Mouse (Mus musculus) erythroid progenitor cell, adult 5-6 weeks (primary cell): ENCODE data around the gene Aen. TPM values are rescaled to one million over a fixed set of nuclear protein-coding genes. Genes with fewer than 3 reads are reported as not detected.
A peak's percentile ranks its signal among the peaks of the same experiment; 100 is the strongest.

ENCODE experiments used
- ATAC-seq: replicated peaks from 2 replicates; pipeline ENCODE4 v1.8.0; 2016; ENCODE audit warnings: moderate number of reproducible peaks, mild to moderate bottlenecking, moderate TSS enrichment, inconsistent platforms; ENCODE audit not compliant: poor library complexity, low FRiP score, severe bottlenecking
- total RNA-seq, 2 experiments: library from RNA; stranded (forward) in 1 of 2; stranded (reverse) in 1 of 2; fragments of 150-400 nt in 1 of 2; fragments of 186-747, 209-891 nt in 1 of 2; gene quantifications; 2 replicates each; pipeline versions ENCODE4 v1.2.3 to v1.2.4; 2015 to 2017; ENCODE audit warnings: low replicate concordance in 2 of 2

The Aen gene
- total RNA-seq, 2 experiments from 2014 or later: 5.1 to 5.9 TPM

DNA sequence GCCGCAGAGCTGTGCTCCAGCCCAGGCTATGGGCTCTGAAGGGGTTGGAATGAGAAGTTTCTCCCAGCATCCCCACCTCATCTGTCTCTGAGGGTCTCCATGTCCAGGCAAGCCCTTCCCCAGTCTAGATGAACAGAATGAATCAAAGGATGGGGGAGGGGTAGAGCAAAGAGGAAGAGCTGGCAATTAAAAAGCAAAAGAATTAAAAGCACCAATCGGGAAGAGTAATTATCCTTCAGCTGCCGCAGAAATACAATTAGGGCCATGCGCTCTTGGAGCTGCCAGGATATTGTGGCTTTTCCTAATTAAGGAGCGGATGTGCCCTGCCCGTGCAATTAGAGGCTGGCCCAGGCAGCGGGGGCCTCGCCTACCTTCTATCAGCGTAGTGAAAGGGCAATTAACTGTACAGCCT is 8.2 kb upstream of the Aen start:
- ATAC-seq: no peak

DNA sequence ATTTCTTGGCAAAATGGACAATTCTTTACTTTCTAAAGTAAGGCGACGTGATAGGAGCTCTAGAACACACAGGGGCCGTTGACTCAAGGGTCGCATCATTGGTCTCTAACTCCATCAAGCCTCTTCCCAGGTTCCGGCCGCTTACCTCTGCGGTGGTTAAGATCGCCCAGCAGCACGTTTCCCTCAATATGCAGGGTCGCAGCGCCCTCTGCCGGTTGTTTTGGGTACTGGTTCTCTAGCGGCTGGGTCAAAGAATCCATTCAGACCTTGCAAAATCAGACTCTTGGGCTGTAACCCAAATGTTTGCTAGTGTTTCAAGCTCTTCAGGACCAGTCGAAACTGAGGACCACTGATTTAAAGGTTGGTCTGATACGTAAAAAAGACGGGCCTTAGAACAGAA is 5.0 kb upstream of the Aen start:
- ATAC-seq: peak; percentile 58

DNA sequence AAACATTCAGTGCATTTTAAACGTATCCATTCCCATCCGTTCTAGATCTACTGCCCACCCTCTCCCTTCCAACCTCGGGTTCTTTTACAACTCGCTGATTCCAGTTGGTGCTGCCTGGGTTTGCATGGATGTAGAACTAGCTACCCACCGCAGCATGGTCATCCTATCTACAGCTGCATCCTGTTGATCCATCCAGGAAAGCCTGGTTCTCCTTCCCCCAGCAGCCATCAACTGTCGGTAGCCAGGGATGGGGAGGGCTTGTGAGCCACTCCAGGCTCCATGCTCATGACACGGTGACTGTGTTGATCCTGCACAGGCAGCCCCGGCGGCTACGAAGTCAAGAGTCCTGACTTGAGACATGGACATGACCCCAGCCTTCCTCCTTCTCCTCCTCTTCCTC is 1.7 kb upstream of the Aen start:
- ATAC-seq: no peak

DNA sequence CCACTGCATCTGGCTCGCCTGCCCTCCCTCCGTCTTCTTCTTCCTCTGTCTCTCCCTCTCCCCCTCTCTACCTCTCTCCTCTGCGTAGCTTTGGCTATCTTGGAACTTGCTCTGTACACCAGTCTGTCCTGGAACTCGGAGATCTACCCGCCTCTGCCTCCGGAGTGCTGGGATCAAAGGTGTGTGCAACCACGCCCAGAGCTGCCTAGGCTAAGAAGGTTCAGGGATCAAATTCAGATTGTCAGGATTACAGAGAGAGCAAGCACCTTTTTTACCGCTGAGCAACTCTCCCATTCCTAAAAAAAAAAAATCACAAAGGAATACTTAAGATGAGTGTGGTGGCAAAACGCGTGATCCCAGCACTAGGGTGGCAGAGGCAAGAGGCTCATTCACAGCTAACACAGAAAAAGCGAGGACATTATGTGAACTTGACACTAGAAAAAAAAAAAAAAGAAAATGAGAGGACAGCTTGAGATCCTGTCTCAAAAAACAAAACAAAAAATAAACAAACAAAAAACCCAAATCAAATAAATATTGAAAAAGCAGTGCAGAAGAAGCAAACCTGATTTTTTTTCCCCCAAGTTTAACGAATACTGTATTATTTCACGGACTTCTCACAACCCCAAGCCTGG is 517 bp upstream of the Aen start:
- no peak for ATAC-seq

DNA sequence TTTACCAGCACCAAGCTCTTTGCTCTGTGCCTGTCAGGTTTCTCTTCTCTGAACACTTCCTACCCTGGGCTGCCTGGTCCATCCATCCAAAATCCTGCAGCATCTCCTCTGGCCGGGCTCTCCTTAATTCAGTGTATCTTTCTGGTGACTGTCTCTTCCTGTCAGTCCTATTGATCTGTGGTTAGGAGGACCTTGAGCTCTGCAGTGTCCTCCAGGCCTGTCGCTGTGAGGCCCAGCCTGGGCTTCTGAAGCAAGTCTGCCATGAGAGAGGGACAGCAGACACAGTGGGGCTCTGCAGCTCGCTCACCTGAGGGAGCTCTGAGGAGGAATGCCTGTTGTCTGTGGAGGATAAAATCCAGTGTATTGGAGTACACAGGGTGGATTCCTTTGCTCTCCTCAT is 1.9 kb downstream of the Aen start:
- ATAC-seq: no peak

DNA sequence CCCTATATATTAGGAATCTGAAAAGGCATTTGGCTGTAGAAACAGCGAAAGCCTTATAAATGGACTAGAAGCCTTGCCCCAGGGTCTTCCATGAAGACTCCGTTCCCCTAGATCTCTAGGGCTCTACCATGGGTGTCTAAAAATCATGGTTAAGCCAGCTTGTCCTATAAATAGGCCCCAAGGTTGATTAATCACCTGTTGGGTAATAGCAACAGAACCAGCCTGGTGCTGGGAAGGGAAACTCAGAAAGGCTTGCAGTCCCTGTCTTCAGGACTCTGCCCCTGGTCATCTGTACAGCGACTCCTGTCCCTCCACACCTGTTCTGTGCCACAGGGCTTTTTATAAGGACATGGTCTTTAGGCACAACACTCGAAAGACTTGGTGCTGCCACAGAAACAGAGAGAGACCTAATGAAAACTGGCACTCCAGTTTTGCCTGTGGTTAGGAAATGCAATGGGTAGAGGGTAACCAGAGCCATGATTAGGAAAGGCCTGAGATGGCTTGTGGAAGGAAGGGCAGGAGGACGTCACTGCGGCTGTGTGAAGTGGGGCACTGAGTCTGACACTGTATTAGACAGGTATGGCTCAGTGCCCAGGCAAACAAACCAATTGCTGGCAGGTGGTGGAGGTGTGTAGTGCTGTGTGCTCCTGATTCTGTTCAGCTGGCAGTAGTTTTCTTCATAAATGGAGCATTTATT is 7.7 kb downstream of the Aen start:
- ATAC-seq: no peak

DNA sequence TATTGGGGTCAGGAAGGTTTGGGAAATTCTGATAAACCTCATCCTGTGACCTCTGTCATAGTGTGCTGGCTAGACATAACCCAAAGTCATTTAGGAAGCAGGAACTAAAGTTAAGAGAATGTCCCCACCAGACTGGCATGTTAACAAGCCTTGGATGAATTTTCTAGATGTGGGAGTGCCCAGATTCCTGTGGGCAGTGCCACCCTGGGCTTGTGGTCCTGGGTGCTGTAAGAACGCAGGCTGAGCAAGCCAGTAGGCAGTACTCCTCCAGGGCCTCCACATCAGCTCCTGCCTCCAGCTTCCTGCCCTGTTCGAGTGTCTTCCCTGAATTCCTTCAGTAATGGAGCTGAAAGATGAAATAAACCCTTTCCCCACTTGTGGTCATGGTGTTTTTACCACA is 8.5 kb downstream of the Aen start:
- no peak for ATAC-seq

DNA sequence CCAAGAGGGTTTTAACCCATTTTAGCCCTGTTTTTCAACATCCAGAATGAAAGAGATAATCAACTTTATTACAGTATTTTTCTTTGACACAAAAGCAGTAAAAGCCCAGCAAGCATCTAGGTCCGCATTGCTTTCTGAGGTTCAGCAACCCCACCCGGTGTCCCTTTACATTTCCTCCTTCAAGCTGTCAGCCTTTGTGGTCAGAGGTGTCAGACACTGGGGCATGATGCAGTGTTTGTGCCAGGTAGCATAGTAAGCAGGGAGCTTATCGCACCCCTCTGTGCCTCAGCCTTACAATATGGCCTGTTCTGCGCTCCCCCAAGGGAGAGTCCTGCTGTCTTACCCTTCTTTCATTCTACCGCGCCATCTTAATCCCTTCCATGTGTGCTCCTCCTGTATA is 13.4 kb downstream of the Aen start:
- ATAC-seq: no peak

DNA sequence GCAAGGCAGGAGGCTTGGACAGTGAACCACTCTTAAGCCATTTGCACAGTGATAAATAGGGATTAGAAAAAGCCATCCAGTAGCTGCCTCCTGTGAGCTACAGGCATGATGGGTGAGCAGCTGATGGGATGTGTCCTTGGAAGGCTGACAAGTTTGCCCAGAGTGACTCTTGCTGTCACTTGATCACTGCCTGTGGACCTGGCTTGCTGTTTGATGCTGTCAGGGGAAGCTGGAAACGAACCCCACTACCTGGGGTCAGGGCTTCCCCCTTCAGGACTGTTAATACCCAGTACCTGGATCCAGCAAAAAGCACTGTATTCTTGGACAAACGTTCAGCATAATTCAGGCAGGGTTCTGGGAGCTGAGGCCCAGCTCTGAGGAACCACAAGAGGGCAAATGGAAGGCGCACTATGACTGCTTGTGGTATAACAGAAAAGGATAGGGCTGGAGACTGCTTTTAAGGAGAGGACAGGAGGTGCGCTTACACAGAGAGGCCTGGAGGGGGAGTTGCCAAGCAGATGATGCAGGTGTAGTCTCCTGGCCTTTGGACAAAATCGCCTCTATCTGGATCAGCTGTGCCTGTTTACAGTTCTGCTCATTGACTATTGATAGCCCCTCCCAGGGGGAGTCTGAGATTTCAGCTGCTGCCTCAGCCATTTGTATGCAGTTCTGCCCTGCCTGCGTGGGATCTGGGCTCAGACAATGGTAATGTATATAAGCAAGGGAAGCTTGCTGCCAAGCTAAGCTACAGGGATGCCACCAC is 14.9 kb downstream of the Aen start:
- ATAC-seq: no peak

DNA sequence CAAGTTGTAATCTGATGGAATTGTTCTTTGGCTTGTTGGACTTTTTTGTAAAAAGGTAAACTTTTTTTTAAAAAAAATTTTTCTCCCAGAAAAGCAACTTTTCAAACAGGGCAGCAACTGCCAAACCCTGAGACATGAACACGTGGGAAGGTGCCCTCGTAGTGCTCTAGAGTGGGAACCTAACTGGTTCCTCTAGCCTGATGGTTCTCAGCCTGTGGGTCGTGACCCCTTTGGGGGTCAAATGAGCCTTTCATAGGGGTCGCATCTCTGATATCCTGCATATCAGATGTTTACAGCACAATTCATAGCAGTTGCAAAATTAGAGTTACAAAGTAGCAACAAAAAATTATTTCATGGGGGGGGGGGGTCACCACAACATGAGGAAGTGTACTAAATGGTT is 15.6 kb downstream of the Aen start:
- no peak for ATAC-seq

DNA sequence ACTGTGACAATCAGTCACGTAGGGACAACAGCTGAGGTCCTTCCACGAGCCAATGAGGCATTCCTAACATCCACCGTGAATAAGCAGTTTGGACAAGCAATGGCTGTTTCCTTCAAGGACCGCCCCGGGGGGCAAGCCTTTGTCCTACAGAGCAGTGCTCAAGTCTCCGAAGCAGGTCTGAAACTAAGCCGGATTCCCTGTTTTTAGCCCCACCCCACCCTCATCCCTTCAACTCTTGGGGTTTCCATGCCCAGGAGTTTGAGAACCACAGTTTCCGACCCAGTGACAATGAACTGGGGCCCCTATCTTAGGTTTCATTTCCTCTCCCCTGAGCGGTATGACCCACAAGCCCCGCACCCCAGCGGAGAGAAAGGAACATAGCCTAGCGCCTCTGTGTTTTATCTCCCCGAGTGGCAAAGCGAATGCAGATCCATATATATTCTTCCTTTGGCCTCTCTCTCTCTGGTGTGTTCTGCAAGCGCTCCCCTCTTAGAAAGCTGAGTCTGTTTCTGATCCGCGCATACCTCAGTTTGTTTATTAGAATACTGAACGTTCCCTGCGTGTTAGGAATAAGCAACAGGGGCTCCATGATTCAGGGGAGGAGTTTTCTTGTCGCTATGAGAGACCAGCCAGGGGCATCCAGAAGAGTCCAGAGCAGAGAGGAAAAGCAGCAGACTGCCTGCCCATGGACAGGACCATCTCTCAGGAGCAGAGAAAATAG is 16.8 kb downstream of the Aen start:
- ATAC-seq: 0 out of 2 replicates have a peak, but pooled peaks have one; percentile 6

DNA sequence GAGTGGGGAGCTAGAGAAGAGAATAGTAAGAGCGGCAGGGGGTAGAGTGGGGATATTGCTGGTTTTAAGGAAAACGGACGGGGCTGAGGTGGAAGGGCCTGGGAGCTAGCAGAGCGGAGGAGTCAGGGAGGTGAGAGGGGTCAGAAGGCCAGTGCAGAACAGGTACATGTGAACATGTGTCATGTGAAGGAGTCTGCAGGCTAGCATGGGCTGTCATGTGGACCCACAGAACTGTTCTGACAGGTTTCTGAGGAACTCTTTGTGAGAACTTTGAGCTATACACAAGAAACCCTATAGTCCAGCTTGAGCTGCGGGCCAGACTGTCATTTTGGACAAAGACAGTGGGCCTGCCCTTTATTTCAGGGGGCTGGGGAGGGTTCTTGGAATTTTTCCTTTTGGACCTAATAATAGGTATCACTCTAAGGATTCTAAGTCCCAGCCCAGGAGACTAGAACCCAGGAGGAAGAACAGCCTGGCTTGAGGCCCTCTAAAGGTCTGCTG is 17.4 kb downstream of the Aen start, which contains the start of gene Isg20:
TSS of gene Isg20 (plus strand) at position 451 of the 501 bp plus-strand sequence.
- ATAC-seq: no peak

DNA sequence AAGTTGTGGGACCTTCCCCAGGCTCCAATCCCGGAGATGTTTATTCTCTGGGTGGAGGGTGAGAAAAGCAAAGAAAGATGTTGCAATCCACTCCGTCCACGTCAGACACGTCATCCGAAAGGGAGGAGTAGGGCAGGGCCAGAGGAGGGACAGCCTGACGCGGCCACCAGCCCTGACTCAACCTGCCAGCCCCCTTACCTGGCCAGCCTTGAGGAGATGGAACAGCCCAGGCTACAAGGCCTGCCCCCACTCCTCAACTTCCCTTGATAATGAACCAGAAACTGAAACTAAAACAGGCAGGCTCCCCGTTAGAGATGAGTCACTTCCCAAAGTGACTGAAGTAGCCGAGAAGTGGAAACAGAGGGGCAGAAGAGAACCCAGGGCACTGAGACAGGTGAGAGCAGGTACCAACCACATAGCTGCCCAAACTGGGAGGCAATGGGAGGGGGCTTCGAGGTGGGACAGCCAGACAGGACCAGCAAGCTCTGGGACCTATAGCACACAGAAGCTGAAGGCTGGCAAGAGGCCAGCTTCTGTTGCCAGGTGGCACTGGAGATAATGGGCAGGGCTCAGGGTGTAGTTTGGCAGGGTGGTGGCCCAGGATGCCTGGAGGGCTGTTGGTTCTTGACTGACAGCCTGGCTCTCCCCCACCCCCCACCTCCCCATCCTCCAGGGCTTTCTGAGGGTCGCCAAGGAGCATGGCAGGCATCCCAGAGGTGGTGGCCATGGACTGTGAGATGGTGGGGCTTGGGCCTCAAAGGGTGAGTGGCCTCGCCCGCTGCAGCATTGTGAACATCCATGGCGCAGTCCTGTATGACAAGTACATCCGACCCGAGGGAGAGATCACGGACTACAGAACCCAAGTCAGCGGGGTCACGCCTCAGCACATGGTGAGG is 18.2 kb downstream of the Aen start:
- peak; percentile 73 for ATAC-seq

DNA sequence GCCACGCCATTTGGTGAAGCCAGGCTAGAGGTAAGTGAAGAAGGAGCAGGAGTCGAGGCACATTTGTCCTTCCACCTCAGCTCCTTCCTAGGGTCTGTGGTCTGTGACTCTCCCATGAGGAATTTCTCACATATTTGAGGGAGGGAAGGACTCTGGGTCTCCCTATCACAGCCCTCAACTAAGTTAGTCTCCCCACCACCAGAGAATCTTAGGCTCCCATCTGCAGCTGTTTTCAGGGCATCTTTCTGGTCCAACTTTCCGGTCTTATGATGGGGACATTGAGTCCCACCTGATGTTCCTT is 18.8 kb downstream of the Aen start:
- ATAC-seq: no peak

DNA sequence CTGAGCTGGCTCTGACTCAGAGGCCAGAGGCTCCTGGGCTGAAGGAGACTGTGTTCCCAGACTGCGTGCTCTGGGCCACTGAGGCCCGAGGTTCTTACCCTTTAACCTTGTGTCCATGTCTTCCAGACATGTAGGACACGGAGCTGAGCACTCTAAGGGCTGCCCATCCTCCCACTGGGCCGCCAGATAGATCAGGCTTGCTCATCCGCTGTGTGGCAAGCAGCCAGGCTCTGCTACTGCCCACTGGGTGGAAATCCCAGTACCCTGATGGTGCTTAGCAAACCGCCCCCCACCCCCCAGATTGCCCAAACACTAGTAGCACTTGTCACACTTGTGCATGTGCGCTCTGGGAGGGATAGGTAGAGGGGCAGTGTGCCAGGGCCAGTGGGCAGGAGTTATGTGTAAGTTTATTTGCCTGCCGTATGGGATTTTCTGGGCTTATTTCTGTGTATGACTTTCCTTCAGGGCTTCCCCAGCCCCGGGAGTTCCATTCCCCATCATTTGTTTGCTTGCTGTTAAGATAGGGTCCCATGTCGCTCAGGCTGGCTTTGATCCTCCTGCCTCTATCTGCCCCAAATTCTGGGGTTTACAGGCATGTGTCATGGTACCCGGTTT is 19.3 kb downstream of the Aen start:
- peak; percentile 32 for ATAC-seq

DNA sequence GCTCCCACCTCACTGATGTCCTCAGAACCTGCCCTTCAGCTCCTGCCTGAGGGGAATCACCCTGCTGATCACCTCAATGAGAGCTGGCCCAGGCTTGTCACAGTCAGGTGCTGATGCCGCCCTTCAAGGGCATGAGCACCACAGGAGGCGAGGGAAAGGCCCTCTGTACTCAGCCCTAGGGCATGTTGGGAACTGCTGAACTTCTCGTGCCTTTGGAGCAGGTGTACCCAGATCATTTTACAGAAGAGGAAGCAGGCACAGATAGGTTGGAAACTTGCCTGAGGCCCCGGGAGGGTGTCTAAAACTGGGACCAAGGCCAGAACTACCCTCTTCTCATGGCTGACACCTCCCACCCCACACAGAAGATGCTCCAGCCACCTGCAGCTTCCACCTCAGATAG is 23.0 kb downstream of the Aen start:
- ATAC-seq: no peak

DNA sequence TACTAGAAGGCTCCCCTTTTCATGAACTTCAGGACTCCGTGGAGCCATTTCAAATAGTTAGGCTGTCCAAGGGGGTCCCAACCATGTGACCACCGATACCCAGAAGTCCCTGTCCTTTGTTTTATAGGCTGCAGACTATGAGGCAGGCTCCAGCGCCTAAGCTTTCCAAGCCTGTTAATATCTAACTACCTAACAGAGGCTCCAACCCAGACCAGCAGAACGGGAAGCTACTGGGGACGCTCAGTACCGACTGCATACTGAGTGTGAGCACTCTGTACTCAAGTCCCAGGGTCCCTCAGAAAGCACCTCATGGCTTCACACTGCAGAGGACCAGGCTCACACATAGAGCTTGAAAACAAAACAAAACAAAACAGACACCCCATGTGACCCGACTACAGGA is 26.9 kb downstream of the Aen start:
- ATAC-seq: no peak

DNA sequence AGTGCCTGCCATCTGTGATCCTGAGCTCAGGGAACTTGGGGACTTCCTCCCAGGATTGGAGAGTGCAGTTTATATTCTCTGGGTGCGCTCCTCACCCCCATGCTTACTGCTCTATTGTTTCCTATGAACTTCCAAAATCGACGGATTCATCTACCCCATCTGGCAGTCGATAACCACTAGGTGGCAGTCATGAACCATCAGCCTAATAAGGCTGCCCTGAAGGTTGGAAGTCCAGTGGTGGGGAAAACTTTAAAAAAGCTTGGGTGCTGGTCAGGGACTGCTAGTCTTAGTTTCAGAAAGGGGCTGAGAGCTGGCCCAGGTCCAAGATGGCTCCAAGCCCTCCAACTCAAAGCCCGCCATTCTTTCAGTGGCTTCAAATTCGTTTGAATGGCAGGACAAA is 28.6 kb downstream of the Aen start:
- ATAC-seq: peak; percentile 63

DNA sequence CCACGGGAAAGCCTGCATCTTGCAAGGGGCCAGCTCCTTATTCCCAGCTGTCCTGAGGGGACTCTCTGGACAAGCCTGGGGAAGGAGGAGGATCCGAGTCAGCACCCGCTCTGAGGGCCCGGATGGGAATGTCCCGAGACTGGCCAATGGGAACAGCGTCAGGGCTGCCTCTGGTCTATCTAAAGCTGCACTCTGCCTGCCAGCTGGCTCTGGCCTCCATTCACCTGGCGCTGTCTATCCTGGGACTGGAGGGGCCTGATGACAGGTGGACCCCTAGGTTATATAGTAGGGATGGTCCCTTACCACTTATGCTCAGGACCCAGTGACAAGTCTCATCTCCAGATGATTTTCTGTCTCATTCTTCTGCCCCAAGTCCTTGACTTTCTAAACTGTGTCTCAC is 29.1 kb downstream of the Aen start:
- no peak for ATAC-seq
